Mouse (Mus musculus) testis, adult 2 months (tissue): ENCODE measurements around the gene Rxra.

Experiments used
- CTCF ChIP-seq: fragments of 200-500 bp; IDR thresholded peaks from 2 replicates; pipeline ENCODE4 v1.5.1; 2012; ENCODE audit warnings: low read depth, mild to moderate bottlenecking, inconsistent platforms, low read length, moderate library complexity; ENCODE audit not compliant: control insufficient read depth, insufficient read depth, insufficient replicate concordance
- POLR2A ChIP-seq: fragments of 200-500 bp; IDR thresholded peaks from 2 replicates; pipeline ENCODE4 v1.6.1; 2012; ENCODE audit warnings: low read depth, mild to moderate bottlenecking, inconsistent platforms, low read length, moderate library complexity; ENCODE audit not compliant: control insufficient read depth

DNA sequence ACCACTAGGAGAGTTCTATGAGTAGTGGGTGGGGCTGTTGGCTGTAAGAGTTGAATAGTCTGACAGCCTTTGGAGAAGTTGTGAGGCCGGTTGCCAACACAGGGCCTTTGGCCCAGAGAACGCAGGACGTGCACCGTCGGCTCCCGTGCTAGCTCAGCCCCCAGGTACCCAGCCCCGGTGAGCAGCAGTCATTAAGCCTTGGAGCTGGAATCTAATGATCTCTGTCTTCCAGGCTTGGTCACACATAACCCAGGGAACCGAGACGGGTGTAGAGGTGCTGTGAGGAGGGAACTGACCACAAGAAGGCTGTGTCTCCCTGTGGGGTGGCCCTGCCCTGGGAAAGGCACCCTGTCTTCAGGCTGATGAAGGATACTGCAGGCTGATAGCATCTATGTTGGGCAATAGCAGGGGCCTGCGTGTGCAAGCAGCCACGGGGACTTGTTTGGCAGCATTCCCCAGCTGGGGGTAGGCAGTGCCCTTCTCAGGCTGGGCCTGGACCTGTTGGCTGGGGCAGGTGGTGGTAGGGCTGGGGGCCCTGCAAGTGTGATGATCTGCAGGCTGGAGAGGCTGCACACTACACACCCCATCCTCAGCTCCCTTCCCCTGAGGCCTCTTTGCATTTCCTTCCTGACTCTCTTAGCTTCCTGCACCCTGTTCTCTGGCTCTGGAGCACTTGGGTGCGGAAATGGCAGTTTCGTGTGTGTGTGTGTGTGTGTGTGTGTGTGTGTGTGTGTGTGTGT lies 68.5 kb downstream of the Rxra start:
- TF ChIP-seq POLR2A (no peak), CTCF (no peak)
